Mouse (Mus musculus) spleen, postnatal 10 days (tissue): ENCODE data around the gene Arhgap15.

Experiments
- DNase-seq, 2 experiments: peaks; one replicate each; pipeline ENCODE4 v3.0.0; 2021 to 2022; ENCODE audit warnings: low spot score in 2 of 2

The Arhgap15 gene

GRCm38 (mm10) chr2:44353594-44353993 is 605.0 kb downstream of the Arhgap15 start:
- no peak for DNase-seq

GRCm38 (mm10) chr2:44354786-44355185 is 606.2 kb downstream of the Arhgap15 start:
- no peak for DNase-seq

GRCm38 (mm10) chr2:44355316-44355715 is 606.7 kb downstream of the Arhgap15 start:
- no peak for DNase-seq

- no peak for DNase-seq
Measured at GRCm38 (mm10) chr2:44356248-44356886, 607.7 kb downstream of the Arhgap15 start.

GRCm38 (mm10) chr2:44356887-44357251 is 608.2 kb downstream of the Arhgap15 start:
- no peak for DNase-seq

GRCm38 (mm10) chr2:44380225-44380624 is 631.6 kb downstream of the Arhgap15 start:
- DNase-seq, result no peak

- DNase-seq, result no peak
Measured at GRCm38 (mm10) chr2:44384541-44384940, 635.9 kb downstream of the Arhgap15 start.

- DNase-seq, result no peak
Measured at GRCm38 (mm10) chr2:44389556-44389955, 640.9 kb downstream of the Arhgap15 start.

- no peak for DNase-seq
Measured at GRCm38 (mm10) chr2:44393789-44394188, 645.2 kb downstream of the Arhgap15 start.

GRCm38 (mm10) chr2:44394956-44395501 is 646.4 kb downstream of the Arhgap15 start:
- DNase-seq, result no peak

GRCm38 (mm10) chr2:44395577-44395976 is 647.0 kb downstream of the Arhgap15 start:
- no peak for DNase-seq

GRCm38 (mm10) chr2:44397209-44397608 is 648.6 kb downstream of the Arhgap15 start:
- DNase-seq, result no peak

GRCm38 (mm10) chr2:44397735-44398337 is 649.2 kb downstream of the Arhgap15 start:
- DNase-seq, result no peak

- DNase-seq, result no peak
Measured at GRCm38 (mm10) chr2:44399191-44399926, 650.7 kb downstream of the Arhgap15 start.

GRCm38 (mm10) chr2:44401704-44402422 is 653.2 kb downstream of the Arhgap15 start:
- DNase-seq, result no peak

GRCm38 (mm10) chr2:44411660-44412059 is 663.0 kb downstream of the Arhgap15 start:
- no peak for DNase-seq

GRCm38 (mm10) chr2:44416331-44416730 is 667.7 kb downstream of the Arhgap15 start:
- no peak for DNase-seq

GRCm38 (mm10) chr2:44419547-44420225 is 671.1 kb downstream of the Arhgap15 start:
- no peak for DNase-seq

- DNase-seq, result no peak
Measured at GRCm38 (mm10) chr2:44430521-44430920, 681.9 kb downstream of the Arhgap15 start.

- DNase-seq, result no peak
Measured at GRCm38 (mm10) chr2:44436652-44437051, 688.0 kb downstream of the Arhgap15 start.

GRCm38 (mm10) chr2:44437496-44438057 is 689.0 kb downstream of the Arhgap15 start:
- DNase-seq, result no peak
